Mouse (Mus musculus): ENCODE measurements around the gene Rcor3.

GRCm38 (mm10) chr1:192068188-192068587 is 69.7 kb downstream of the Rcor3 start:
- no peak for TF ChIP-seq CTCF (IDR thresholded peaks at IDR 0.05; ENCODE audit: insufficient read depth, low read length)
- no peak for TF ChIP-seq POLR2A (IDR thresholded peaks at IDR 0.05; ENCODE audit: borderline replicate concordance, extremely low read depth, low read depth, low read length)
